Mouse (Mus musculus) macrophage (primary cell): ENCODE results near the gene Dcaf8. TPM values are rescaled to one million over a fixed set of nuclear protein-coding genes. Genes with fewer than 3 reads are reported as not detected.
A peak's percentile ranks its signal among the peaks of the same experiment; 100 is the strongest.

Experiments
- H3K27ac ChIP-seq: fragments of 350-480 bp; formaldehyde crosslinking; 2 replicates; pipeline ENCODE4 v1.9.0; 2021
- H3K36me3 ChIP-seq: fragments of 350-480 bp; formaldehyde crosslinking; 2 replicates; pipeline ENCODE4 v1.9.0; 2021; ENCODE audit errors: inconsistent target
- H3K4me3 ChIP-seq: fragments of 350-480 bp; formaldehyde crosslinking; 2 replicates; pipeline ENCODE4 v1.9.0; 2021; ENCODE audit errors: inconsistent target
- H3K79me2 ChIP-seq: fragments of 350-480 bp; formaldehyde crosslinking; 2 replicates; pipeline ENCODE4 v1.9.0; 2021; ENCODE audit errors: inconsistent target
- WGBS: methylation state at CpG from one replicate; pipeline ENCODE4 v1.1.7; 2026; ENCODE audit warnings: inconsistent platforms; ENCODE audit not compliant: missing documents; 5-methylcytosine and 5-hydroxymethylcytosine counted together
- polyA plus RNA-seq: library from polyadenylated mRNA; stranded (reverse); fragments of 250-400 nt; gene quantifications from 3 replicates; pipeline ENCODE4 v1.2.4, GENCODE M21; 2018; ENCODE audit warnings: inconsistent platforms

The Dcaf8 gene
- polyA plus RNA-seq, 1 experiment from 2014 or later, result 68.0 TPM

GRCm38 (mm10) chr1:172162959-172163358 lies 15.1 kb downstream of the Dcaf8 start:
- Histone ChIP-seq H3K79me2 (peaks cover 78% of the 10 kb centered on the region), H3K4me3 (no peak overlapping the region), H3K27ac (no peak overlapping the region), H3K36me3 (peaks cover 22% of the 10 kb centered on the region; the same call in 1 of the 2 replicates)
- WGBS, result 95% methylated on average over 6 of the region's 6 CpGs

- Histone ChIP-seq H3K36me3 (peaks cover 56% of the 10 kb centered on the region), H3K79me2 (peaks cover 29% of the 10 kb centered on the region), H3K4me3 (no peak overlapping the region), H3K27ac (no peak overlapping the region)
- 96% methylated on average over 5 of the region's 5 CpGs for WGBS
Measured at GRCm38 (mm10) chr1:172167911-172168310, 20.0 kb downstream of the Dcaf8 start.

- 90% methylated on average over 5 of the region's 5 CpGs for WGBS
- Histone ChIP-seq H3K27ac (no peak overlapping the region), H3K4me3 (no peak overlapping the region), H3K79me2 (peaks cover 10% of the 10 kb centered on the region; the same call in 1 of the 2 replicates), H3K36me3 (peaks cover 75% of the 10 kb centered on the region)
Measured at GRCm38 (mm10) chr1:172169809-172170208, 21.9 kb downstream of the Dcaf8 start.

- H3K4me3 ChIP-seq, result no peak overlapping the region
- no peak overlapping the region for H3K27ac ChIP-seq
- H3K36me3 ChIP-seq, result peaks cover 73% of the 10 kb centered on the region
- WGBS, result 96% methylated on average over 21 of the region's 21 CpGs
- H3K79me2 ChIP-seq, result no peaks in the 10 kb centered on the region; the same call in 1 of the 2 replicates
Measured at GRCm38 (mm10) chr1:172172381-172172780, 24.5 kb downstream of the Dcaf8 start.

GRCm38 (mm10) chr1:172173181-172173580 lies 25.3 kb downstream of the Dcaf8 start:
- Histone ChIP-seq H3K79me2 (no peaks in the 10 kb centered on the region; the same call in 1 of the 2 replicates), H3K36me3 (peaks cover 73% of the 10 kb centered on the region), H3K4me3 (no peak overlapping the region), H3K27ac (no peak overlapping the region)
- 96% methylated on average over 5 of the region's 5 CpGs for WGBS

- Histone ChIP-seq H3K36me3 (peaks cover 75% of the 10 kb centered on the region), H3K4me3 (no peak overlapping the region), H3K79me2 (no peaks in the 10 kb centered on the region), H3K27ac (no peak overlapping the region)
- WGBS, result 97% methylated on average over 7 of the region's 7 CpGs
Measured at GRCm38 (mm10) chr1:172177791-172178190, 29.9 kb downstream of the Dcaf8 start.

- H3K36me3 ChIP-seq, result peaks cover 62% of the 10 kb centered on the region
- WGBS, result 76% methylated on average over 7 of the region's 7 CpGs
- H3K27ac ChIP-seq, result no peak overlapping the region
- H3K79me2 ChIP-seq, result no peaks in the 10 kb centered on the region
- no peak overlapping the region for H3K4me3 ChIP-seq
Measured at GRCm38 (mm10) chr1:172179102-172179501, 31.2 kb downstream of the Dcaf8 start.

GRCm38 (mm10) chr1:172180881-172181280 lies 33.0 kb downstream of the Dcaf8 start:
- Histone ChIP-seq H3K27ac (no peak overlapping the region), H3K36me3 (peaks cover 44% of the 10 kb centered on the region), H3K4me3 (no peak overlapping the region), H3K79me2 (no peaks in the 10 kb centered on the region)
- WGBS, result 90% methylated on average over 4 of the region's 4 CpGs

GRCm38 (mm10) chr1:172181777-172182176 lies 33.9 kb downstream of the Dcaf8 start:
- WGBS, result 100% methylated on average over 3 of the region's 3 CpGs
- peaks cover 46% of the 10 kb centered on the region for H3K36me3 ChIP-seq
- no peaks in the 10 kb centered on the region for H3K79me2 ChIP-seq
- H3K4me3 ChIP-seq, result no peak overlapping the region
- no peak overlapping the region for H3K27ac ChIP-seq

GRCm38 (mm10) chr1:172183056-172183455 lies 35.2 kb downstream of the Dcaf8 start:
- H3K79me2 ChIP-seq, result no peaks in the 10 kb centered on the region
- no peak overlapping the region for H3K27ac ChIP-seq
- 92% methylated on average over 2 of the region's 6 CpGs for WGBS
- H3K4me3 ChIP-seq, result no peak overlapping the region
- peaks cover 45% of the 10 kb centered on the region for H3K36me3 ChIP-seq

- Histone ChIP-seq H3K79me2 (no peaks in the 10 kb centered on the region), H3K27ac (no peak overlapping the region), H3K4me3 (no peak overlapping the region), H3K36me3 (peaks cover 39% of the 10 kb centered on the region)
Measured at GRCm38 (mm10) chr1:172183915-172184314, 36.0 kb downstream of the Dcaf8 start.

GRCm38 (mm10) chr1:172186401-172187289 lies 38.8 kb downstream of the Dcaf8 start:
- WGBS, result 95% methylated on average over 10 of the region's 10 CpGs
- H3K36me3 ChIP-seq, result peaks cover 30% of the 10 kb centered on the region
- no peaks in the 10 kb centered on the region for H3K79me2 ChIP-seq
- H3K27ac ChIP-seq, result no peak overlapping the region
- H3K4me3 ChIP-seq, result no peak overlapping the region

- no peaks in the 10 kb centered on the region for H3K79me2 ChIP-seq
- H3K4me3 ChIP-seq, result no peak overlapping the region
- 90% methylated on average over 4 of the region's 4 CpGs for WGBS
- H3K27ac ChIP-seq, result peak overlapping the region; percentile 43; the same call in 1 of the 2 replicates
- H3K36me3 ChIP-seq, result peaks cover 30% of the 10 kb centered on the region
Measured at GRCm38 (mm10) chr1:172188891-172189290, 41.0 kb downstream of the Dcaf8 start.

- Histone ChIP-seq H3K79me2 (no peaks in the 10 kb centered on the region), H3K36me3 (peaks cover 53% of the 10 kb centered on the region), H3K27ac (no peak overlapping the region), H3K4me3 (no peak overlapping the region)
- 85% methylated on average over 2 of the region's 2 CpGs for WGBS
Measured at GRCm38 (mm10) chr1:172191578-172191977, 43.7 kb downstream of the Dcaf8 start.

- 96% methylated on average over 3 of the region's 3 CpGs for WGBS
- Histone ChIP-seq H3K4me3 (no peak overlapping the region), H3K79me2 (no peaks in the 10 kb centered on the region), H3K36me3 (peaks cover 53% of the 10 kb centered on the region), H3K27ac (no peak overlapping the region)
Measured at GRCm38 (mm10) chr1:172192217-172192616, 44.3 kb downstream of the Dcaf8 start.
